Mouse (Mus musculus): ENCODE results near the gene Cda.

GRCm38 (mm10) chr4:138330264-138330671 lies 37.5 kb downstream of the Cda start:
- TF ChIP-seq GATA1 (IDR thresholded peaks at IDR 0.05; ENCODE audit: low read length) (no peak), TAL1 (IDR thresholded peaks at IDR 0.05; ENCODE audit: low read length) (no peak)
